In the genomic region with DNA sequence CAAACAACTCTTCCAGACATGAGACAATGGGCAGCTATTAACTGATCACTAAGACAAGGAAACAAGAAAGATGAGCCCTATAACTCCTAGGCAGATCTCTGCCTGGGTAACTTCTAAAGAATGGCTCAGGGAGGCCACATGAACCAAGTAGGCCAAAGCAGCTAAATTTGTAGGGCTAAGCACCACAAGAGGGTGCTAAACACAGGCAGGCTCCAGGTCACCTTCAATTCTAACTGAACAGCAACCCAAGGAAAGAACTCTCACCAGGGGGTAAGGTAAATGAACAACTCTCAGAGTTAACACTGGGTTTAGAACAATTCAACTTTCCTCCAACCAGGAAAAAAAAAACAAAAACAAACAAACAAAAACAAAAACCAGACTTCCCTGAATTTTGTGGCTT, we compare ENCODE assay signal across 10 mouse cellular contexts. TPM values are rescaled to one million over a fixed set of nuclear protein-coding genes. Genes with fewer than 3 reads are reported as not detected.
DNase-seq lines count a peak whose midpoint lies in the region; ATAC-seq and TF ChIP-seq lines count a peak whose summit lies in the region.
"Had no signal": no experiment of that assay in that cellular context is flagged by ENCODE, and none has a peak within 500 bp of the region (broad histone marks: within the 10 kb centered on the region; RNA-seq: fewer than 3 reads in every experiment).

No protein-coding gene starts in this region.

- POLR2A ChIA-PET in Patski (lab: Charles Lee) = interaction anchor here (0.5 kb wide), 1 partner anchor 285 kb away, joined by 6 read pairs; no protein-coding TSS in a partner anchor

- peak; percentile 36 for DNase-seq in kidney, adult 18-20 months
- DNase-seq in CD4-positive helper T cell, adult 2 months (ENCODE audit: low read depth, low spot score) = peak; percentile 36
- DNase-seq in Patski (ENCODE audit: low read depth, low spot score) = peak; percentile 19
- DNase-seq in kidney, postnatal 4 days = peak; percentile 37 to 56
- peak; percentile 37 for DNase-seq in thymus, postnatal 14 days
- DNase-seq in right cerebral cortex, postnatal 4 days = no peak

- TF ChIP-seq CTCF in Patski (IDR thresholded peaks at IDR 0.05) = peak; percentile 87

- CTCF ChIA-PET in Patski (lab: Charles Lee) = interaction anchor here (0.8 to 12.0 kb wide), 17 partner anchors 7 to 166 kb away, joined by 3 to 115 read pairs (median 5); a partner anchor contains a TSS

- no peaks in the 10 kb centered on the region for H3K36me3 ChIP-seq in kidney, embryonic 16.5 days (ENCODE audit: insufficient read depth, low read length)

- H3K9me3 ChIP-seq in kidney, embryonic 16.5 days (ENCODE audit: low read length) = no peaks in the 10 kb centered on the region
- H3K9me3 ChIP-seq: embryonic facial prominence, embryonic 15.5 days; limb, embryonic 13.5 days had no signal

- no peak overlapping the region for H3K4me2 ChIP-seq in kidney, embryonic 16.5 days (replicated peaks; ENCODE audit: low read depth, low read length)
- H3K4me2 ChIP-seq: embryonic facial prominence, embryonic 15.5 days; limb, embryonic 13.5 days had no signal

- H3K27ac ChIP-seq in kidney, embryonic 16.5 days (ENCODE audit: low read length) = no peak overlapping the region
- H3K27ac ChIP-seq: embryonic facial prominence, embryonic 15.5 days; limb, embryonic 13.5 days had no signal

- H3K4me3 ChIP-seq in kidney, embryonic 16.5 days (ENCODE audit: low read length) = no peak overlapping the region
- H3K4me3 ChIP-seq: embryonic facial prominence, embryonic 15.5 days; limb, embryonic 13.5 days had no signal

- in situ Hi-C loops in Patski (cut with MboI; ENCODE audit: low pct_unique_long_range_greater_than_20kb) = loop anchor here (10.0 kb wide), 1 partner anchor 71 kb away; no protein-coding TSS in a partner anchor

- H3K9ac ChIP-seq in kidney, embryonic 16.5 days (replicated peaks; ENCODE audit: low read length) = no peak overlapping the region
- H3K9ac ChIP-seq: embryonic facial prominence, embryonic 15.5 days; limb, embryonic 13.5 days had no signal

- H3K27me3 ChIP-seq in kidney, embryonic 16.5 days (ENCODE audit: insufficient read depth, low read length) = no peaks in the 10 kb centered on the region
- no peaks in the 10 kb centered on the region for H3K27me3 ChIP-seq in Patski
- H3K27me3 ChIP-seq: embryonic facial prominence, embryonic 15.5 days; limb, embryonic 13.5 days had no signal

- ATAC-seq in kidney, embryonic 16.5 days (ENCODE audit: low FRiP score, low TSS enrichment) = no peak
- ATAC-seq in Patski = peak; percentile 67
- ATAC-seq in common myeloid progenitor, adult 5-6 weeks (replicated peaks; ENCODE audit: low read depth, poor library complexity, severe bottlenecking) = peak; percentile 71; the same call in 1 of the 2 replicates

- H3K4me1 ChIP-seq in kidney, embryonic 16.5 days (ENCODE audit: insufficient read depth, low read length) = no peaks in the 10 kb centered on the region
- H3K4me1 ChIP-seq: embryonic facial prominence, embryonic 15.5 days; limb, embryonic 13.5 days had no signal

RNA-seq across cellular contexts. Expression of a gene that starts 48.5 kb away (rescaled TPM):
- 43.0 and 54.6 TPM in 2 replicates for polyA plus RNA-seq in kidney, embryonic 16.5 days (2015; fragmentation: Nextera tagmentation; extraction: Ambion mirVana)
- 83.8 TPM for polyA plus RNA-seq in Patski (2021)
- total RNA-seq in common myeloid progenitor, adult 5-6 weeks (2017) = 24.8 and 26.5 TPM in 2 replicates

RNA-seq across cellular contexts. Expression of a gene that starts 53.8 kb away (rescaled TPM):
- 0.99 and 1.7 TPM in 2 replicates for polyA plus RNA-seq in kidney, embryonic 16.5 days (2015; fragmentation: Nextera tagmentation; extraction: Ambion mirVana)
- polyA plus RNA-seq in Patski (2021) = 0.19 TPM
- not detected in 2 replicates for total RNA-seq in common myeloid progenitor, adult 5-6 weeks (2017)

RNA-seq across cellular contexts. Expression of a gene that starts 55.9 kb away (rescaled TPM):
- 1.4 and 2.5 TPM in 2 replicates for polyA plus RNA-seq in kidney, embryonic 16.5 days (2015; fragmentation: Nextera tagmentation; extraction: Ambion mirVana)
- 0.17 TPM for polyA plus RNA-seq in Patski (2021)
- total RNA-seq in common myeloid progenitor, adult 5-6 weeks (2017) = not detected in 2 replicates
